Mouse (Mus musculus) 3T3-L1 (cell line): Measurements from ENCODE around the gene E030018B13Rik.

ENCODE experiments used
- DNase-seq: peaks from one replicate; pipeline ENCODE4 v3.0.0-alpha.2; 2015; ENCODE audit warnings: low read depth, low spot score

The E030018B13Rik gene

GRCm38 (mm10) chr7:63917693-63918092 lies 1.0 kb downstream of the E030018B13Rik start:
- DNase-seq, result no peak

GRCm38 (mm10) chr7:63918771-63919768 lies 2.4 kb downstream of the E030018B13Rik start:
- DNase-seq, result no peak

- DNase-seq, result no peak
Observed at GRCm38 (mm10) chr7:63921909-63922562, 5.4 kb downstream of the E030018B13Rik start.

GRCm38 (mm10) chr7:63922571-63922970 lies 5.9 kb downstream of the E030018B13Rik start:
- DNase-seq, result no peak

- no peak for DNase-seq
Observed at GRCm38 (mm10) chr7:63922975-63923374, 6.3 kb downstream of the E030018B13Rik start.

GRCm38 (mm10) chr7:63924151-63924550 lies 7.5 kb downstream of the E030018B13Rik start:
- DNase-seq, result no peak

- peak; percentile 47 for DNase-seq
Observed at GRCm38 (mm10) chr7:63924747-63925412, 8.2 kb downstream of the E030018B13Rik start.

GRCm38 (mm10) chr7:63925413-63926360 lies 9.0 kb downstream of the E030018B13Rik start:
- no peak for DNase-seq

GRCm38 (mm10) chr7:63926492-63926891 lies 9.8 kb downstream of the E030018B13Rik start:
- DNase-seq, result no peak

- no peak for DNase-seq
Observed at GRCm38 (mm10) chr7:63927121-63927520, 10.5 kb downstream of the E030018B13Rik start.

GRCm38 (mm10) chr7:63929080-63929479 lies 12.4 kb downstream of the E030018B13Rik start:
- DNase-seq, result no peak

- DNase-seq, result no peak
Observed at GRCm38 (mm10) chr7:63930132-63930531, 13.5 kb downstream of the E030018B13Rik start.

- DNase-seq, result no peak
Observed at GRCm38 (mm10) chr7:63930766-63931165, 14.1 kb downstream of the E030018B13Rik start.

- DNase-seq, result no peak
Observed at GRCm38 (mm10) chr7:63932461-63932860, 15.8 kb downstream of the E030018B13Rik start.

GRCm38 (mm10) chr7:63933905-63934304 lies 17.2 kb downstream of the E030018B13Rik start:
- DNase-seq, result no peak

GRCm38 (mm10) chr7:63934530-63934929 lies 17.9 kb downstream of the E030018B13Rik start:
- no peak for DNase-seq

GRCm38 (mm10) chr7:63935809-63936187 lies 19.1 kb downstream of the E030018B13Rik start:
- no peak for DNase-seq

- peak; percentile 81 for DNase-seq
Observed at GRCm38 (mm10) chr7:63936188-63936985, 19.7 kb downstream of the E030018B13Rik start.

GRCm38 (mm10) chr7:63936986-63937235 lies 20.3 kb downstream of the E030018B13Rik start:
- peak; percentile 43 for DNase-seq
